Mouse (Mus musculus): ENCODE measurements at regions not wholly inside any gene's neighbourhood (a gene's known extent, or its start where the extent isn't known, plus 50 kb on each side); places are given as distances from the start of the nearest gene placed in this dataset.

- DNase-seq (ENCODE audit: low spot score), result no peak
Observed at GRCm38 (mm10) chr16:30736662-30737326, 137.3 kb downstream of the Fam43a start.

GRCm38 (mm10) chr16:30737524-30737923, 138.0 kb downstream of the Fam43a start:
- DNase-seq (ENCODE audit: low spot score), result no peak

- no peak for DNase-seq (ENCODE audit: low spot score)
Observed at GRCm38 (mm10) chr16:30739651-30740050, 140.1 kb downstream of the Fam43a start.

GRCm38 (mm10) chr16:30741192-30741591, 141.7 kb downstream of the Fam43a start:
- DNase-seq (ENCODE audit: low spot score), result no peak

GRCm38 (mm10) chr16:30742474-30742873, 143.0 kb downstream of the Fam43a start:
- no peak for DNase-seq (ENCODE audit: low spot score)

GRCm38 (mm10) chr16:30743566-30743965, 144.0 kb downstream of the Fam43a start:
- DNase-seq (ENCODE audit: low spot score), result no peak

GRCm38 (mm10) chr16:30744237-30744636, 144.7 kb downstream of the Fam43a start:
- no peak for DNase-seq (ENCODE audit: low spot score)

- no peak for DNase-seq (ENCODE audit: low spot score)
Observed at GRCm38 (mm10) chr16:30745598-30746181, 146.2 kb downstream of the Fam43a start.

- no peak for DNase-seq (ENCODE audit: low spot score)
Observed at GRCm38 (mm10) chr16:30746211-30746610, 146.7 kb downstream of the Fam43a start.

- no peak for DNase-seq (ENCODE audit: low spot score)
Observed at GRCm38 (mm10) chr16:30749841-30750240, 150.3 kb downstream of the Fam43a start.

- no peak for DNase-seq (ENCODE audit: low spot score)
Observed at GRCm38 (mm10) chr16:30755771-30756170, 156.2 kb downstream of the Fam43a start.

GRCm38 (mm10) chr16:30756678-30757077, 157.2 kb downstream of the Fam43a start:
- no peak for DNase-seq (ENCODE audit: low spot score)

- DNase-seq (ENCODE audit: low spot score), result no peak
Observed at GRCm38 (mm10) chr16:30757556-30757955, 158.0 kb downstream of the Fam43a start.

GRCm38 (mm10) chr16:30758041-30758440, 158.5 kb downstream of the Fam43a start:
- DNase-seq (ENCODE audit: low spot score), result no peak

- DNase-seq (ENCODE audit: low spot score), result no peak
Observed at GRCm38 (mm10) chr16:30759503-30759902, 160.0 kb downstream of the Fam43a start.

GRCm38 (mm10) chr16:30761201-30761710, 161.7 kb downstream of the Fam43a start:
- DNase-seq (ENCODE audit: low spot score), result no peak

GRCm38 (mm10) chr16:30762898-30763595, 163.5 kb downstream of the Fam43a start:
- no peak for DNase-seq (ENCODE audit: low spot score)

GRCm38 (mm10) chr16:30765591-30765990, 166.1 kb downstream of the Fam43a start:
- DNase-seq (ENCODE audit: low spot score), result no peak

GRCm38 (mm10) chr16:30769007-30769442, 169.5 kb downstream of the Fam43a start:
- no peak for DNase-seq (ENCODE audit: low spot score)

- DNase-seq (ENCODE audit: low spot score), result no peak
Observed at GRCm38 (mm10) chr16:30769467-30769866, 169.9 kb downstream of the Fam43a start.

GRCm38 (mm10) chr16:30772802-30773201, 173.3 kb downstream of the Fam43a start:
- DNase-seq (ENCODE audit: low spot score), result no peak

- no peak for DNase-seq (ENCODE audit: low spot score)
Observed at GRCm38 (mm10) chr16:30774951-30775661, 175.6 kb downstream of the Fam43a start.
